Mouse (Mus musculus): ENCODE results near the gene Phf13. TPM values are rescaled to one million over a fixed set of nuclear protein-coding genes. Genes with fewer than 3 reads are reported as not detected.

Gene Phf13
- polyA plus RNA-seq, 1 experiment from 2014 or later, result 15.4 TPM

GRCm38 (mm10) chr4:152032922-152033321 is 36.9 kb upstream of the Phf13 start:
- no peak overlapping the region for H3K4me3 ChIP-seq (ENCODE audit: low read length)
- 85% methylated on average over 13 of the region's 13 CpGs for WGBS

GRCm38 (mm10) chr4:152029997-152030396 is 33.9 kb upstream of the Phf13 start:
- H3K4me3 ChIP-seq (ENCODE audit: low read length), result no peak overlapping the region
- peaks cover 27% of the 10 kb centered on the region for H3K4me1 ChIP-seq (ENCODE audit: control insufficient read depth, insufficient read depth, low read length)
- 69% methylated on average over 4 of the region's 4 CpGs for WGBS
- no peak overlapping the region for H3K4me2 ChIP-seq (ENCODE audit: low read depth, low read length)
- no peak for ATAC-seq (replicated peaks; ENCODE audit: extremely low read depth, insufficient read depth, low FRiP score)
- H3K9me3 ChIP-seq (replicated peaks; ENCODE audit: control insufficient read depth, low read length), result no peaks in the 10 kb centered on the region
- peak overlapping the region; percentile 27; the same call in 1 of the 2 replicates for H3K9ac ChIP-seq (ENCODE audit: low read length)
- 0 out of 2 replicates have a peak, but pooled peaks cover 4% of the 10 kb centered on the region for H3K27me3 ChIP-seq (ENCODE audit: control insufficient read depth, insufficient read depth, low read length)
- no peaks in the 10 kb centered on the region for H3K36me3 ChIP-seq (ENCODE audit: control insufficient read depth, insufficient read depth)
- no peak overlapping the region for H3K27ac ChIP-seq (ENCODE audit: low read length)

More at GRCm38 (mm10) chr4:152032922-152033321, 36.9 kb upstream of the Phf13 start:
- H3K9me3 ChIP-seq (replicated peaks; ENCODE audit: control insufficient read depth, low read length), result no peaks in the 10 kb centered on the region
- no peak for ATAC-seq (replicated peaks; ENCODE audit: extremely low read depth, insufficient read depth, low FRiP score)
- H3K36me3 ChIP-seq (ENCODE audit: control insufficient read depth, insufficient read depth), result no peaks in the 10 kb centered on the region
- no peak overlapping the region for H3K9ac ChIP-seq (ENCODE audit: low read length)
- H3K4me1 ChIP-seq (ENCODE audit: control insufficient read depth, insufficient read depth, low read length), result peaks cover 9% of the 10 kb centered on the region
- 0 out of 2 replicates have a peak, but pooled peaks cover 4% of the 10 kb centered on the region for H3K27me3 ChIP-seq (ENCODE audit: control insufficient read depth, insufficient read depth, low read length)
- H3K27ac ChIP-seq (ENCODE audit: low read length), result no peak overlapping the region
- no peak overlapping the region for H3K4me2 ChIP-seq (ENCODE audit: low read depth, low read length)

- H3K36me3 ChIP-seq (ENCODE audit: control insufficient read depth, insufficient read depth), result no peaks in the 10 kb centered on the region
- H3K9ac ChIP-seq (ENCODE audit: low read length), result no peak overlapping the region
- H3K27me3 ChIP-seq (ENCODE audit: control insufficient read depth, insufficient read depth, low read length), result 0 out of 2 replicates have a peak, but pooled peaks cover 4% of the 10 kb centered on the region
- no peak overlapping the region for H3K4me2 ChIP-seq (ENCODE audit: low read depth, low read length)
- no peak overlapping the region for H3K4me3 ChIP-seq (ENCODE audit: low read length)
- H3K9me3 ChIP-seq (replicated peaks; ENCODE audit: control insufficient read depth, low read length), result no peaks in the 10 kb centered on the region
- 29% methylated on average over 5 of the region's 5 CpGs for WGBS
- H3K4me1 ChIP-seq (ENCODE audit: control insufficient read depth, insufficient read depth, low read length), result peaks cover 27% of the 10 kb centered on the region
- H3K27ac ChIP-seq (ENCODE audit: low read length), result no peak overlapping the region
- ATAC-seq (replicated peaks; ENCODE audit: extremely low read depth, insufficient read depth, low FRiP score), result no peak
These were observed 33.0 kb upstream of the Phf13 start for GRCm38 (mm10) chr4:152029087-152029486.

GRCm38 (mm10) chr4:152028456-152028855 is 32.4 kb upstream of the Phf13 start:
- peaks cover 27% of the 10 kb centered on the region for H3K4me1 ChIP-seq (ENCODE audit: control insufficient read depth, insufficient read depth, low read length)
- 54% methylated on average over 15 of the region's 15 CpGs for WGBS
- H3K9ac ChIP-seq (ENCODE audit: low read length), result no peak overlapping the region; the same call in 1 of the 2 replicates
- no peak for ATAC-seq (replicated peaks; ENCODE audit: extremely low read depth, insufficient read depth, low FRiP score)
- H3K4me3 ChIP-seq (ENCODE audit: low read length), result peak overlapping the region; percentile 78; the same call in 1 of the 2 replicates
- no peaks in the 10 kb centered on the region for H3K36me3 ChIP-seq (ENCODE audit: control insufficient read depth, insufficient read depth)
- peak overlapping the region; percentile 99 for H3K4me2 ChIP-seq (ENCODE audit: low read depth, low read length)
- no peak overlapping the region; the same call in 1 of the 2 replicates for H3K27ac ChIP-seq (ENCODE audit: low read length)
- no peaks in the 10 kb centered on the region for H3K9me3 ChIP-seq (replicated peaks; ENCODE audit: control insufficient read depth, low read length)
- H3K27me3 ChIP-seq (ENCODE audit: control insufficient read depth, insufficient read depth, low read length), result 0 out of 2 replicates have a peak, but pooled peaks cover 4% of the 10 kb centered on the region

- H3K4me1 ChIP-seq (ENCODE audit: control insufficient read depth, insufficient read depth, low read length), result peaks cover 27% of the 10 kb centered on the region
- H3K27me3 ChIP-seq (ENCODE audit: control insufficient read depth, insufficient read depth, low read length), result 0 out of 2 replicates have a peak, but pooled peaks cover 4% of the 10 kb centered on the region
- H3K4me3 ChIP-seq (ENCODE audit: low read length), result peak within 1 kb of the TSS; percentile 78
- H3K9me3 ChIP-seq (replicated peaks; ENCODE audit: control insufficient read depth, low read length), result no peaks in the 10 kb centered on the region
- H3K36me3 ChIP-seq (ENCODE audit: control insufficient read depth, insufficient read depth), result peaks cover 6% of the 10 kb centered on the region
- under 1% methylated on average over 35 of the region's 35 CpGs for WGBS
- peak; percentile 96 for ATAC-seq (replicated peaks; ENCODE audit: extremely low read depth, insufficient read depth, low FRiP score)
- peak within 1 kb of the TSS; percentile 99 for H3K4me2 ChIP-seq (ENCODE audit: low read depth, low read length)
- H3K27ac ChIP-seq (ENCODE audit: low read length), result peak within 1 kb of the TSS; percentile 66
- peak within 1 kb of the TSS; percentile 78 for H3K9ac ChIP-seq (ENCODE audit: low read length)
These were observed 31.5 kb upstream of the Phf13 start, which contains the start of gene Zbtb48 for GRCm38 (mm10) chr4:152027524-152027923. Zbtb48 (minus strand) TSS chr4:152027671.

GRCm38 (mm10) chr4:152026751-152027508 is 30.9 kb upstream of the Phf13 start:
- H3K4me2 ChIP-seq (ENCODE audit: low read depth, low read length), result peak overlapping the region; percentile 99
- WGBS, result 2% methylated on average over 41 of the region's 41 CpGs
- peaks cover 12% of the 10 kb centered on the region for H3K36me3 ChIP-seq (ENCODE audit: control insufficient read depth, insufficient read depth)
- H3K9ac ChIP-seq (ENCODE audit: low read length), result peak overlapping the region; percentile 78
- 0 out of 2 replicates have a peak, but pooled peaks cover 4% of the 10 kb centered on the region for H3K27me3 ChIP-seq (ENCODE audit: control insufficient read depth, insufficient read depth, low read length)
- peaks cover 27% of the 10 kb centered on the region for H3K4me1 ChIP-seq (ENCODE audit: control insufficient read depth, insufficient read depth, low read length)
- H3K9me3 ChIP-seq (replicated peaks; ENCODE audit: control insufficient read depth, low read length), result no peaks in the 10 kb centered on the region
- peak overlapping the region; percentile 66 for H3K27ac ChIP-seq (ENCODE audit: low read length)
- H3K4me3 ChIP-seq (ENCODE audit: low read length), result peak overlapping the region; percentile 78
- ATAC-seq (replicated peaks; ENCODE audit: extremely low read depth, insufficient read depth, low FRiP score), result peak; percentile 68

DNA sequence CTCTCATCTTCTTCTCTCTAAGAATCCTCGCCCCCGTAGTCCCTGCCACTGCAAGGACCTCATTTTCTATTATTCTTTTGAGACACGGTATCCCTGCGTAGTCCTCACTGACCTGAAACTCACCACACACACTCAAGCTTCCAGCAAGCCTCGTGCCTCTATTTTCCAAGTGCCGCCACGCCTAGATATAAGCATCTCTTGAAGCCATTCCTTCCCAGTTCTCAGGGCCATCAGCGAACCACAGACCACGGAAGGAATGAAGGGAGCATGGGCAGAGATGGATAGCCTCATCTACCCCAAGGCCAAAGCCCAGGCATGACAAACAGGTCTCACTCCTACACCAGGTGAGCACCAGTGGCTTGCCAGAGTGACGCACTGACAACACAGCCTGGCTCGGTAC is 28.5 kb upstream of the Phf13 start:
- Histone ChIP-seq H3K9me3 (replicated peaks; ENCODE audit: control insufficient read depth, low read length) (no peaks in the 10 kb centered on the region), H3K4me1 (ENCODE audit: control insufficient read depth, insufficient read depth, low read length) (peaks cover 27% of the 10 kb centered on the region), H3K9ac (ENCODE audit: low read length) (no peak overlapping the region), H3K4me3 (ENCODE audit: low read length) (no peak overlapping the region), H3K36me3 (ENCODE audit: control insufficient read depth, insufficient read depth) (peaks cover 28% of the 10 kb centered on the region), H3K27me3 (ENCODE audit: control insufficient read depth, insufficient read depth, low read length) (no peaks in the 10 kb centered on the region), H3K4me2 (ENCODE audit: low read depth, low read length) (no peak overlapping the region), H3K27ac (ENCODE audit: low read length) (no peak overlapping the region)
- WGBS, result 86% methylated on average over 11 of the region's 11 CpGs
- no peak for ATAC-seq (replicated peaks; ENCODE audit: extremely low read depth, insufficient read depth, low FRiP score)

GRCm38 (mm10) chr4:152022506-152022905 is 26.4 kb upstream of the Phf13 start:
- no peak for ATAC-seq (replicated peaks; ENCODE audit: extremely low read depth, insufficient read depth, low FRiP score)
- 74% methylated on average over 8 of the region's 8 CpGs for WGBS
- Histone ChIP-seq H3K4me3 (ENCODE audit: low read length) (no peak overlapping the region), H3K4me1 (ENCODE audit: control insufficient read depth, insufficient read depth, low read length) (peaks cover 16% of the 10 kb centered on the region), H3K9ac (ENCODE audit: low read length) (no peak overlapping the region), H3K9me3 (replicated peaks; ENCODE audit: control insufficient read depth, low read length) (no peaks in the 10 kb centered on the region), H3K36me3 (ENCODE audit: control insufficient read depth, insufficient read depth) (peaks cover 36% of the 10 kb centered on the region), H3K27ac (ENCODE audit: low read length) (no peak overlapping the region), H3K4me2 (ENCODE audit: low read depth, low read length) (no peak overlapping the region), H3K27me3 (ENCODE audit: control insufficient read depth, insufficient read depth, low read length) (no peaks in the 10 kb centered on the region)

GRCm38 (mm10) chr4:152021568-152022097 is 25.6 kb upstream of the Phf13 start:
- no peak overlapping the region for H3K9ac ChIP-seq (ENCODE audit: low read length)
- no peaks in the 10 kb centered on the region for H3K9me3 ChIP-seq (replicated peaks; ENCODE audit: control insufficient read depth, low read length)
- H3K4me3 ChIP-seq (ENCODE audit: low read length), result no peak overlapping the region
- no peak for ATAC-seq (replicated peaks; ENCODE audit: extremely low read depth, insufficient read depth, low FRiP score)
- peaks cover 39% of the 10 kb centered on the region for H3K36me3 ChIP-seq (ENCODE audit: control insufficient read depth, insufficient read depth)
- peaks cover 13% of the 10 kb centered on the region for H3K4me1 ChIP-seq (ENCODE audit: control insufficient read depth, insufficient read depth, low read length)
- H3K27ac ChIP-seq (ENCODE audit: low read length), result no peak overlapping the region
- no peaks in the 10 kb centered on the region for H3K27me3 ChIP-seq (ENCODE audit: control insufficient read depth, insufficient read depth, low read length)
- no peak overlapping the region for H3K4me2 ChIP-seq (ENCODE audit: low read depth, low read length)
- 78% methylated on average over 12 of the region's 12 CpGs for WGBS

All from heart, embryonic 16.5 days (tissue).